Mouse (Mus musculus): ENCODE measurements around the gene Gpr150.

Gpr150 gene

DNA sequence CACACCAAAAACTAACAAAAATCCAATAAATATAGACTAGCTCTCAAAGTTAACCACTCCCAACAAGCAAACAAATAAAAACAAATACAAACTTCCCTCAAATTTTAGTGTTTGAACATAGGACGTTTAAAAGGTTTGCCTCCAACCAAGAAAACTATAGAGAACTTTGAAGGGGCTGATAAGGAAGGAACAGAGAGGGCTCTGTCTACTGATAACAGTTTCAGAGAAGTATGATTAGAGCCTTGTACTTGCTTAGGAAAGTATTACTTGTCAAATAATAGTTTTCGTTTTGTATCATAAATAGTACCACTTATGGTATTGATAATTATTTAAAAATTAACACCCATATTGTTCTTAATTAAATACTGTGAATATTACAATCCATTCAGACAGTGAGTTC is 42.3 kb downstream of the Gpr150 start:
- DNase-seq (ENCODE audit: low read depth, low spot score), result no peak

All from WW6 (cell line).